Mouse (Mus musculus) liver, adult 2 months (tissue): ENCODE measurements around the gene Gm7137. TPM values are rescaled to one million over a fixed set of nuclear protein-coding genes. Genes with fewer than 3 reads are reported as not detected.
"Not testable (repeated sequence)": the region's sequence is repeated elsewhere in the genome, so short reads cannot be mapped to it uniquely, and the experiment has no call there.

Source experiments
- DNase-seq: peaks from one replicate; pipeline ENCODE4 v3.0.0-alpha.2; 2011; ENCODE audit warnings: low read depth, low spot score; ENCODE audit errors: extremely low read depth
- H3K27ac ChIP-seq: fragments of 200-500 bp; replicated peaks from 2 replicates; pipeline ENCODE4 v1.5.1; 2012; ENCODE audit warnings: low read depth, mild to moderate bottlenecking, control low read depth, inconsistent platforms, low read length; ENCODE audit not compliant: insufficient read depth
- H3K27me3 ChIP-seq: fragments of 200-500 bp; 2 replicates; pipeline ENCODE4 v1.6.1; 2012; ENCODE audit warnings: mild to moderate bottlenecking, moderate library complexity, low read length, inconsistent platforms; ENCODE audit not compliant: control insufficient read depth, insufficient read depth
- H3K36me3 ChIP-seq: fragments of 200-500 bp; 2 replicates; pipeline ENCODE4 v1.6.1; 2012; ENCODE audit warnings: low read length, inconsistent platforms; ENCODE audit not compliant: control insufficient read depth, insufficient read depth
- H3K4me1 ChIP-seq: fragments of 200-500 bp; 2 replicates; pipeline ENCODE4 v1.6.1; 2011; ENCODE audit warnings: low read length; ENCODE audit not compliant: control insufficient read depth, insufficient read depth
- H3K4me3 ChIP-seq: fragments of 200-500 bp; 2 replicates; pipeline ENCODE4 v1.5.1; 2011; ENCODE audit warnings: low read depth, mild to moderate bottlenecking, control low read depth, low read length, moderate library complexity; ENCODE audit not compliant: insufficient read depth
- H3K79me2 ChIP-seq: fragments of 200-500 bp; 2 replicates; pipeline ENCODE4 v1.6.1; 2012; ENCODE audit warnings: inconsistent platforms, mild to moderate bottlenecking, low read length, moderate library complexity; ENCODE audit not compliant: control insufficient read depth, insufficient read depth
- H3K9ac ChIP-seq: fragments of 200-500 bp; 2 replicates; pipeline ENCODE4 v1.6.1; 2012; ENCODE audit warnings: low read depth, mild to moderate bottlenecking, control low read depth, inconsistent platforms, low read length
- CTCF ChIP-seq: fragments of 200-500 bp; IDR thresholded peaks from 2 replicates; pipeline ENCODE4 v1.5.1; 2011; ENCODE audit warnings: low read depth, low read length, control low read depth
- POLR2A ChIP-seq: fragments of 200-500 bp; IDR thresholded peaks from 2 replicates; pipeline ENCODE4 v1.6.1; 2011; ENCODE audit warnings: low read length, control low read depth; ENCODE audit not compliant: insufficient read depth; ENCODE audit errors: extremely low read depth
- WGBS: fragments of 180-500 bp; shearing (Covaris S2); methylation state at CpG from one replicate; pipeline ENCODE4 v1.1.7; 2018; 5-methylcytosine and 5-hydroxymethylcytosine counted together
- polyA plus RNA-seq: library from polyadenylated mRNA; depleted of rRNA; stranded (reverse); fragments of >200 nt; gene quantifications from 2 replicates; pipeline ENCODE4 v1.2.3, GENCODE M21; 2012
- total RNA-seq: library from RNA; depleted of rRNA; stranded (reverse); fragments of >200 nt; gene quantifications from 2 replicates; pipeline ENCODE4 v1.2.3, GENCODE M21; 2014

The Gm7137 gene
- total and polyA plus RNA-seq, 2 experiments: not detected

GRCm38 (mm10) chr10:77769727-77770126 is 18.3 kb downstream of the Gm7137 start:
- DNase-seq: no peak
- no peak overlapping the region for H3K4me3 ChIP-seq
- WGBS: 73% methylated on average over 1 of the region's 1 CpGs
- no peaks in the 10 kb centered on the region for H3K79me2 ChIP-seq
- no peaks in the 10 kb centered on the region for H3K4me1 ChIP-seq
- no peak overlapping the region for H3K9ac ChIP-seq
- no peaks in the 10 kb centered on the region for H3K36me3 ChIP-seq
- H3K27me3 ChIP-seq: 0 out of 2 replicates have a peak, but pooled peaks cover 3% of the 10 kb centered on the region
- H3K27ac ChIP-seq: no peak overlapping the region
- TF ChIP-seq CTCF: no peak

GRCm38 (mm10) chr10:77759582-77759981 is 28.4 kb downstream of the Gm7137 start, which contains the start of gene Gm3233:
Gene Gm3233, minus strand, starts transcription at chr10:77759682.
- H3K4me3 ChIP-seq, H3K4me1 ChIP-seq, H3K79me2 ChIP-seq, H3K36me3 ChIP-seq, H3K27ac ChIP-seq, H3K27me3 ChIP-seq, DNase-seq, H3K9ac ChIP-seq: not testable (repeated sequence)
- WGBS: 60% methylated on average over 1 of the region's 1 CpGs

- no peak overlapping the region for H3K9ac ChIP-seq
- no peak for TF ChIP-seq POLR2A
- TF ChIP-seq CTCF: no peak
- no peaks in the 10 kb centered on the region for H3K4me1 ChIP-seq
- 0 out of 2 replicates have a peak, but pooled peaks cover 3% of the 10 kb centered on the region for H3K27me3 ChIP-seq
- H3K4me3 ChIP-seq: no peak overlapping the region
- no peak overlapping the region for H3K27ac ChIP-seq
- no peaks in the 10 kb centered on the region for H3K36me3 ChIP-seq
- peak; percentile 8 for DNase-seq
- no peaks in the 10 kb centered on the region for H3K79me2 ChIP-seq
Measured at GRCm38 (mm10) chr10:77753448-77753847, 34.6 kb downstream of the Gm7137 start.

- not testable (repeated sequence) for H3K27me3 ChIP-seq, H3K27ac ChIP-seq, H3K4me1 ChIP-seq, H3K4me3 ChIP-seq, H3K9ac ChIP-seq, H3K36me3 ChIP-seq, H3K79me2 ChIP-seq, DNase-seq
- 67% methylated on average over 3 of the region's 3 CpGs for WGBS
- peak; percentile 20; the same call in 1 of the 2 replicates for TF ChIP-seq CTCF
Measured at GRCm38 (mm10) chr10:77752312-77752711, 35.7 kb downstream of the Gm7137 start.

GRCm38 (mm10) chr10:77751254-77751653 is 36.7 kb downstream of the Gm7137 start, which contains the start of gene Gm9736:
Gene Gm9736, minus strand, starts transcription at chr10:77751354.
- not testable (repeated sequence) for H3K36me3 ChIP-seq, DNase-seq, H3K27me3 ChIP-seq, H3K4me1 ChIP-seq, H3K9ac ChIP-seq, H3K27ac ChIP-seq, H3K4me3 ChIP-seq, H3K79me2 ChIP-seq
- WGBS: 67% methylated on average over 1 of the region's 1 CpGs

- not testable (repeated sequence) for H3K79me2 ChIP-seq, H3K4me1 ChIP-seq, H3K27me3 ChIP-seq, H3K27ac ChIP-seq, H3K4me3 ChIP-seq, H3K9ac ChIP-seq, H3K36me3 ChIP-seq
- DNase-seq: peak; percentile 5
- 58% methylated on average over 1 of the region's 1 CpGs for WGBS
Measured at GRCm38 (mm10) chr10:77750686-77751085, 37.3 kb downstream of the Gm7137 start.

GRCm38 (mm10) chr10:77741924-77742688 is 45.9 kb downstream of the Gm7137 start, which contains the start of gene Gm18596:
Gene Gm18596, minus strand, starts transcription at chr10:77742638.
- not testable (repeated sequence) for H3K9ac ChIP-seq, H3K27ac ChIP-seq, H3K79me2 ChIP-seq, H3K4me3 ChIP-seq, DNase-seq, H3K36me3 ChIP-seq, H3K27me3 ChIP-seq, H3K4me1 ChIP-seq
- WGBS: 67% methylated on average over 5 of the region's 5 CpGs
